Comparison of ENCODE assay signal across 10 mouse cellular contexts in genomic region chr17:29416757-29417156, GRCm38 (mm10). TPM values are rescaled to one million over a fixed set of nuclear protein-coding genes. Genes with fewer than 3 reads are reported as not detected.
DNase-seq lines count a peak whose midpoint lies in the region; ATAC-seq and TF ChIP-seq lines count a peak whose summit lies in the region.
"Had no signal": no experiment of that assay in that cellular context is flagged by ENCODE, and none has a peak within 500 bp of the region (broad histone marks: within the 10 kb centered on the region; RNA-seq: fewer than 3 reads in every experiment).

No protein-coding gene starts in this region.

- no peak overlapping the region for H3K9ac ChIP-seq in forebrain, embryonic 12.5 days
- no peak overlapping the region for H3K9ac ChIP-seq in forebrain, embryonic 14.5 days (ENCODE audit: low read length)
- H3K9ac ChIP-seq in liver, adult 2 months (ENCODE audit: low read depth, low read length), result no peak overlapping the region
- H3K9ac ChIP-seq in liver, postnatal 0 days (replicated peaks), result no peak overlapping the region
- no peak overlapping the region for H3K9ac ChIP-seq in embryonic facial prominence, embryonic 14.5 days (ENCODE audit: low read depth, low read length)
- H3K9ac ChIP-seq in neural tube, embryonic 11.5 days (ENCODE audit: low read length), result no peak overlapping the region

- H3K27me3 ChIP-seq in forebrain, embryonic 12.5 days, result peaks cover 20% of the 10 kb centered on the region
- no peaks in the 10 kb centered on the region for H3K27me3 ChIP-seq in forebrain, embryonic 14.5 days (replicated peaks; ENCODE audit: control insufficient read depth, insufficient read depth, low read length)
- no peaks in the 10 kb centered on the region for H3K27me3 ChIP-seq in liver, adult 2 months (ENCODE audit: control insufficient read depth, insufficient read depth, low read length)
- H3K27me3 ChIP-seq in liver, postnatal 0 days (ENCODE audit: insufficient read depth, low read length), result 0 out of 2 replicates have a peak, but pooled peaks cover 8% of the 10 kb centered on the region
- no peaks in the 10 kb centered on the region for H3K27me3 ChIP-seq in embryonic facial prominence, embryonic 14.5 days (replicated peaks; ENCODE audit: control insufficient read depth, insufficient read depth, low read length)
- no peaks in the 10 kb centered on the region for H3K27me3 ChIP-seq in neural tube, embryonic 11.5 days (ENCODE audit: control insufficient read depth, insufficient read depth, low read length)

- WGBS in forebrain, embryonic 12.5 days, result 41% methylated on average over 5 of the region's 5 CpGs
- WGBS in forebrain, embryonic 14.5 days, result 60% methylated on average over 5 of the region's 5 CpGs
- 75% methylated on average over 5 of the region's 5 CpGs for WGBS in liver, adult 2 months
- WGBS in liver, postnatal 0 days (ENCODE audit: insufficient replicate concordance), result 73% methylated on average over 5 of the region's 5 CpGs
- WGBS in embryonic facial prominence, embryonic 14.5 days, result 13% methylated on average over 3 of the region's 5 CpGs
- 38% methylated on average over 5 of the region's 5 CpGs for WGBS in neural tube, embryonic 11.5 days

- H3K27ac ChIP-seq in forebrain, embryonic 12.5 days, result no peak overlapping the region
- H3K27ac ChIP-seq in forebrain, embryonic 14.5 days (ENCODE audit: low read depth, low read length), result no peak overlapping the region
- peak overlapping the region; percentile 34 for H3K27ac ChIP-seq in liver, adult 2 months (replicated peaks; ENCODE audit: insufficient read depth, low read depth, low read length)
- no peak overlapping the region for H3K27ac ChIP-seq in liver, postnatal 0 days (ENCODE audit: low read depth)
- H3K27ac ChIP-seq in embryonic facial prominence, embryonic 14.5 days (replicated peaks; ENCODE audit: low read depth, low read length), result no peak overlapping the region
- no peak overlapping the region for H3K27ac ChIP-seq in neural tube, embryonic 11.5 days (ENCODE audit: low read depth, low read length)

- TF ChIP-seq CTCF in liver, adult 2 months (IDR thresholded peaks at IDR 0.05; ENCODE audit: low read depth, low read length), result 0 out of 2 replicates have a peak, but pooled peaks have one; percentile 30
- TF ChIP-seq CTCF in liver, postnatal 0 days (IDR thresholded peaks at IDR 0.05; ENCODE audit: low read depth), result no peak

- TF ChIP-seq POLR2A in liver, adult 2 months (IDR thresholded peaks at IDR 0.05; ENCODE audit: extremely low read depth, insufficient read depth, low read length), result no peak

- no peaks in the 10 kb centered on the region for H3K9me3 ChIP-seq in forebrain, embryonic 12.5 days
- no peaks in the 10 kb centered on the region for H3K9me3 ChIP-seq in forebrain, embryonic 14.5 days (replicated peaks; ENCODE audit: control insufficient read depth, low read length)
- no peaks in the 10 kb centered on the region for H3K9me3 ChIP-seq in liver, postnatal 0 days (ENCODE audit: low read length)
- no peaks in the 10 kb centered on the region for H3K9me3 ChIP-seq in embryonic facial prominence, embryonic 14.5 days (ENCODE audit: control insufficient read depth, low read length)
- no peaks in the 10 kb centered on the region for H3K9me3 ChIP-seq in neural tube, embryonic 11.5 days (ENCODE audit: control insufficient read depth, low read length)

- no peak for ATAC-seq in forebrain, embryonic 12.5 days (ENCODE audit: low FRiP score)
- ATAC-seq in forebrain, embryonic 14.5 days, result no peak
- ATAC-seq in liver, postnatal 0 days, result no peak
- peak; percentile 41; the same call in 1 of the 2 replicates for ATAC-seq in embryonic facial prominence, embryonic 14.5 days (ENCODE audit: low read depth)
- no peak for ATAC-seq in neural tube, embryonic 11.5 days (ENCODE audit: insufficient read depth, low FRiP score, low TSS enrichment)
- no peak for ATAC-seq in activated CD4-positive, CD25-positive, alpha-beta regulatory T cell, adult 4 months

- H3K79me2 ChIP-seq in liver, adult 2 months (ENCODE audit: control insufficient read depth, insufficient read depth, low read length), result no peaks in the 10 kb centered on the region

- H3K4me2 ChIP-seq in forebrain, embryonic 12.5 days, result 0 out of 2 replicates have a peak overlapping the region, but pooled peaks have one; percentile 48
- no peak overlapping the region for H3K4me2 ChIP-seq in forebrain, embryonic 14.5 days (ENCODE audit: low read length)
- no peak overlapping the region for H3K4me2 ChIP-seq in liver, postnatal 0 days (ENCODE audit: low read depth, low read length)
- H3K4me2 ChIP-seq in embryonic facial prominence, embryonic 14.5 days (ENCODE audit: low read depth, low read length), result peak overlapping the region; percentile 49
- H3K4me2 ChIP-seq in neural tube, embryonic 11.5 days (ENCODE audit: low read depth), result peak overlapping the region; percentile 26; the same call in 1 of the 2 replicates

- H3K4me3 ChIP-seq in forebrain, embryonic 12.5 days (replicated peaks), result no peak overlapping the region
- no peak overlapping the region for H3K4me3 ChIP-seq in forebrain, embryonic 14.5 days (ENCODE audit: low read depth, low read length)
- no peak overlapping the region for H3K4me3 ChIP-seq in liver, adult 2 months (ENCODE audit: insufficient read depth, low read depth, low read length)
- H3K4me3 ChIP-seq in liver, postnatal 0 days (ENCODE audit: low read depth, low read length), result no peak overlapping the region
- H3K4me3 ChIP-seq in embryonic facial prominence, embryonic 14.5 days (ENCODE audit: low read depth, low read length), result no peak overlapping the region
- H3K4me3 ChIP-seq in neural tube, embryonic 11.5 days (ENCODE audit: low read depth, low read length), result no peak overlapping the region

- TF ChIP-seq EP300 in liver, postnatal 0 days (IDR thresholded peaks at IDR 0.05; ENCODE audit: low read depth), result no peak

- H3K4me1 ChIP-seq in forebrain, embryonic 12.5 days, result peaks cover 20% of the 10 kb centered on the region
- H3K4me1 ChIP-seq in forebrain, embryonic 14.5 days (ENCODE audit: control insufficient read depth, insufficient read depth, low read length), result peaks cover 5% of the 10 kb centered on the region; the same call in 1 of the 2 replicates
- peaks cover 43% of the 10 kb centered on the region for H3K4me1 ChIP-seq in liver, adult 2 months (ENCODE audit: control insufficient read depth, insufficient read depth, low read length)
- H3K4me1 ChIP-seq in liver, postnatal 0 days (ENCODE audit: insufficient read depth), result peaks cover 32% of the 10 kb centered on the region
- peaks cover 14% of the 10 kb centered on the region for H3K4me1 ChIP-seq in embryonic facial prominence, embryonic 14.5 days (ENCODE audit: control insufficient read depth, insufficient read depth, low read length)
- peaks cover 4% of the 10 kb centered on the region; the same call in 1 of the 2 replicates for H3K4me1 ChIP-seq in neural tube, embryonic 11.5 days (ENCODE audit: control insufficient read depth, insufficient read depth, low read length)

- H3K36me3 ChIP-seq in forebrain, embryonic 12.5 days (replicated peaks), result no peaks in the 10 kb centered on the region
- H3K36me3 ChIP-seq in forebrain, embryonic 14.5 days (ENCODE audit: control insufficient read depth, insufficient read depth, low read length), result no peaks in the 10 kb centered on the region
- no peaks in the 10 kb centered on the region for H3K36me3 ChIP-seq in liver, adult 2 months (ENCODE audit: control insufficient read depth, insufficient read depth, low read length)
- no peaks in the 10 kb centered on the region for H3K36me3 ChIP-seq in liver, postnatal 0 days (replicated peaks; ENCODE audit: insufficient read depth, low read length)
- H3K36me3 ChIP-seq in embryonic facial prominence, embryonic 14.5 days (ENCODE audit: control insufficient read depth, insufficient read depth, low read length), result no peaks in the 10 kb centered on the region
- no peaks in the 10 kb centered on the region for H3K36me3 ChIP-seq in neural tube, embryonic 11.5 days (ENCODE audit: control insufficient read depth, insufficient read depth, low read length)

- no peak for DNase-seq in forebrain, embryonic 14.5 days (ENCODE audit: low spot score)
- DNase-seq in liver, adult 2 months (ENCODE audit: extremely low read depth, low read depth, low spot score), result no peak
- no peak for DNase-seq in liver, postnatal 0 days
- peak; percentile 65 for DNase-seq in embryonic facial prominence, embryonic 14.5 days (ENCODE audit: low spot score)
- DNase-seq in neural tube, embryonic 11.5 days (ENCODE audit: low spot score), result no peak
- no peak for DNase-seq in cerebellum, adult 18-20 months
- DNase-seq: adrenal gland, adult 8-10 months; cerebellum, adult 9-11 months had no signal

RNA-seq across cellular contexts. Expression of gene Fgd2, which starts 56.0 kb away (rescaled TPM):
- 3.4 and 3.7 TPM in 2 replicates for polyA plus RNA-seq in forebrain, embryonic 12.5 days (2016; fragmentation: Nextera tagmentation; extraction: Ambion mirVana)
- polyA plus RNA-seq in forebrain, embryonic 14.5 days (2014; fragmentation: Nextera tagmentation; extraction: Ambion mirVana), result 3.4 and 6.1 TPM in 2 replicates
- total RNA-seq in liver, adult 2 months (2014; rRNA removed), result 7.6 and 8.9 TPM in 2 replicates
- polyA plus RNA-seq in liver, adult 2 months (2012; rRNA removed), result 4.0 and 8.8 TPM in 2 replicates
- polyA plus RNA-seq in liver, postnatal 0 days (2015; fragmentation: Nextera tagmentation; extraction: Ambion mirVana), result 6.3 and 8.9 TPM in 2 replicates
- 10.5 and 12.7 TPM in 2 replicates for polyA plus RNA-seq in embryonic facial prominence, embryonic 14.5 days (2014; fragmentation: Nextera tagmentation; extraction: Ambion mirVana)
- polyA plus RNA-seq in neural tube, embryonic 11.5 days (2014; fragmentation: Nextera tagmentation; extraction: Ambion mirVana), result 2.8 and 3.5 TPM in 2 replicates
- polyA plus RNA-seq in activated CD4-positive, CD25-positive, alpha-beta regulatory T cell, adult 4 months (2017; shearing (Covaris generic)), result 1 to 10 TPM in 1 of 2 experiments, under 1 TPM in 1; 0.79 to 2.5 TPM

Comparison
In these comparisons a context has a peak if more than half of its experiments do, and no peak if none do; other contexts are left out.
1. H3K4me2 ChIP-seq: peak in forebrain, embryonic 12.5 days (single experiment), embryonic facial prominence, embryonic 14.5 days (single experiment) and neural tube, embryonic 11.5 days (single experiment); none in forebrain, embryonic 14.5 days (single experiment) and liver, postnatal 0 days (single experiment).